9 mouse cellular contexts compared by ENCODE assay signal in genomic region chr7:58677111-58677805, GRCm38 (mm10). TPM values are rescaled to one million over a fixed set of nuclear protein-coding genes. Genes with fewer than 3 reads are reported as not detected.
DNase-seq lines count a peak whose midpoint lies in the region; ATAC-seq lines count a peak whose summit lies in the region.
"Had no signal": no experiment of that assay in that cellular context is flagged by ENCODE, and none has a peak within 500 bp of the region (broad histone marks: within the 10 kb centered on the region; RNA-seq: fewer than 3 reads in every experiment).

No protein-coding gene starts in this region.

- 73% methylated on average over 5 of the region's 5 CpGs for WGBS in neural tube, embryonic 15.5 days

- H3K9me3 ChIP-seq in neural tube, embryonic 15.5 days (replicated peaks), result no peaks in the 10 kb centered on the region
- H3K9me3 ChIP-seq: liver, embryonic 15.5 days had no signal

- peak; percentile 85 for ATAC-seq in megakaryocyte, adult 5-6 weeks (ENCODE audit: poor library complexity, severe bottlenecking)
- no peak for ATAC-seq in neural tube, embryonic 15.5 days (ENCODE audit: low FRiP score)

- no peak overlapping the region for H3K9ac ChIP-seq in neural tube, embryonic 15.5 days (replicated peaks)
- H3K9ac ChIP-seq: liver, embryonic 15.5 days had no signal

- H3K27ac ChIP-seq in neural tube, embryonic 15.5 days (replicated peaks), result no peak overlapping the region
- H3K27ac ChIP-seq: liver, embryonic 15.5 days had no signal

- no peak overlapping the region for H3K4me3 ChIP-seq in neural tube, embryonic 15.5 days (replicated peaks)
- H3K4me3 ChIP-seq: liver, embryonic 15.5 days had no signal

- H3K4me2 ChIP-seq in neural tube, embryonic 15.5 days, result no peak overlapping the region
- H3K4me2 ChIP-seq: liver, embryonic 15.5 days had no signal

- H3K27me3 ChIP-seq in neural tube, embryonic 15.5 days (replicated peaks), result no peaks in the 10 kb centered on the region
- H3K27me3 ChIP-seq: liver, embryonic 15.5 days had no signal

- peak; percentile 5 to 7 for DNase-seq in spleen, postnatal 36 days (ENCODE audit: low spot score in 2 of 2)
- no peak for DNase-seq in spleen, adult 18-20 months
- DNase-seq in heart, adult 8-10 months (ENCODE audit: low spot score), result peak; percentile 59
- DNase-seq in left cerebral cortex, postnatal 14 days (ENCODE audit: low spot score in 2 of 2), result no peak
- DNase-seq in embryo, embryonic 11 days, result no peak
- no peak for DNase-seq in kidney, adult 18-20 months

- intact Hi-C loops in left cerebral cortex, postnatal 14 days (cut with DNase I), result no loop called here

- no peaks in the 10 kb centered on the region for H3K36me3 ChIP-seq in neural tube, embryonic 15.5 days
- H3K36me3 ChIP-seq: liver, embryonic 15.5 days had no signal

- H3K4me1 ChIP-seq in neural tube, embryonic 15.5 days, result no peaks in the 10 kb centered on the region

RNA-seq across cellular contexts. Expression of gene Atp10a, which starts 21.3 kb away (rescaled TPM):
- 1 to 10 TPM in 3 of 4 experiments, under 1 TPM in 1; 0.92 to 2.6 (median 1.3) TPM for total RNA-seq in heart, adult 8-10 months (2022)
- 12.4 and 13.4 TPM in 2 replicates for total RNA-seq in megakaryocyte, adult 5-6 weeks (2015)
- total RNA-seq in megakaryocyte, adult 5-6 weeks (2017), result 18.5 and 19.8 TPM in 2 replicates
- 1 to 10 TPM; 5.9 to 6.3 TPM for total RNA-seq in left cerebral cortex, postnatal 14 days (2021)
- 1.1 and 2.3 TPM in 2 replicates for polyA plus RNA-seq in neural tube, embryonic 15.5 days (2015; fragmentation: Nextera tagmentation; extraction: Ambion mirVana)

Comparison
In these comparisons a context has a peak if more than half of its experiments do, and no peak if none do; other contexts are left out.
1. DNase-seq: peak in spleen, postnatal 36 days (2 of 2) and heart, adult 8-10 months (single experiment); none in spleen, adult 18-20 months (0 of 2), left cerebral cortex, postnatal 14 days (0 of 2), embryo, embryonic 11 days (single experiment) and kidney, adult 18-20 months (single experiment).